Mouse (Mus musculus): ENCODE data around the gene Ak2. TPM values are rescaled to one million over a fixed set of nuclear protein-coding genes. Genes with fewer than 3 reads are reported as not detected.

Gene Ak2
- polyA plus RNA-seq, 2 experiments: 127 to 165 TPM

DNA sequence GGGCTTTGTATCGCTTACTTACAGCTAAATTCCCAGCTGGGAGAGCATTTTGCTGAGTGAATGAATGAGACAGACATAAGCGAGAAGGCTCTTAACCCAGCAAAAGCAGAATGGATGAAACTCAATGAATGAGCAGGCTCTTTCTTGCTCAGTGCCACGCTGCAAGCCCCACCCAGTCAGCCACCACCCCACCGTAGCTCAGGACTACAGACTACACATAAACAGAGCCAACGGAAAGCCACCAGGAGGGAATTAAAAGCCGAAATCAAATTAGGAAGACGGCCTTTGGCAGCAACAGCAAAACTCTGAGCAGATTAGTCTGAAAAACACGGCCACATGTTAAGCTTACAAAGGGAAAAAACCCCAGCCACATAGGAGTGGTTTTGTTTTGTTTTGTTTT is 32.9 kb upstream of the Ak2 start:
- peaks cover 32% of the 10 kb centered on the region for H3K4me1 ChIP-seq (ENCODE audit: control insufficient read depth, insufficient read depth, low read length)
- no peak for TF ChIP-seq POLR2A (IDR thresholded peaks at IDR 0.05; ENCODE audit: borderline replicate concordance, extremely low read depth, insufficient read depth, insufficient read length)
- no peaks in the 10 kb centered on the region for H3K9me3 ChIP-seq (ENCODE audit: control insufficient read depth, low read length)
- 50% methylated on average over 8 of the region's 8 CpGs for WGBS
- H3K4me3 ChIP-seq (replicated peaks; ENCODE audit: low read length): no peak overlapping the region
- ATAC-seq (ENCODE audit: low FRiP score, low read depth): no peak
- H3K27ac ChIP-seq (replicated peaks; ENCODE audit: low read depth, low read length): no peak overlapping the region
- H3K36me3 ChIP-seq (ENCODE audit: control insufficient read depth, insufficient read depth, low read length): no peaks in the 10 kb centered on the region
- DNase-seq (ENCODE audit: low spot score): no peak
- no peaks in the 10 kb centered on the region for H3K27me3 ChIP-seq (ENCODE audit: control insufficient read depth, insufficient read depth, low read length)
- no peak overlapping the region for H3K9ac ChIP-seq (ENCODE audit: low read depth, low read length, severe bottlenecking)
- H3K4me2 ChIP-seq (replicated peaks; ENCODE audit: low read depth, low read length, severe bottlenecking): no peak overlapping the region

DNA sequence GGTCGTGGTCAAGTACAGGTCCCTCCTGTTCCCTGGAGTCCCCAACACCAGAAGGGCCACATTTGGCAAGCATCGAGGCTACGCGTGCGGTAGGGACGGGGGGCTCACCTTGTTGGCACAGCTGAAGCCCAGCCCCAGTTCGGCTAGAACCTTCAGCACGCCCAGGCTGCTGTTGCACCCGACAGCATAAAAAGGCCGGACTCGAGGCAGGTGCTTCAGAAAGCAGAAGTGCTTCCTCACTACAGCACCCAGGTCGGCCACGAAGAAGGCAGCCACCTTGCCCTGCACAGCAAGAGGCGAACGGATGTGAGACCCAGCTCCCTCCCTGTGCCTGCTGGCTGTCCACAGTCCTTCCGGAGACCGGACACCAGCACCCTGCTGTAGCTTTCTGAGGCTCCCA is 32.1 kb upstream of the Ak2 start:
- Histone ChIP-seq H3K9me3 (ENCODE audit: control insufficient read depth, low read length) (no peaks in the 10 kb centered on the region), H3K36me3 (ENCODE audit: control insufficient read depth, insufficient read depth, low read length) (no peaks in the 10 kb centered on the region), H3K4me2 (replicated peaks; ENCODE audit: low read depth, low read length, severe bottlenecking) (no peak overlapping the region), H3K27me3 (ENCODE audit: control insufficient read depth, insufficient read depth, low read length) (no peaks in the 10 kb centered on the region), H3K9ac (ENCODE audit: low read depth, low read length, severe bottlenecking) (no peak overlapping the region), H3K27ac (replicated peaks; ENCODE audit: low read depth, low read length) (no peak overlapping the region), H3K4me1 (ENCODE audit: control insufficient read depth, insufficient read depth, low read length) (peaks cover 32% of the 10 kb centered on the region), H3K4me3 (replicated peaks; ENCODE audit: low read length) (no peak overlapping the region)
- no peak for TF ChIP-seq POLR2A (IDR thresholded peaks at IDR 0.05; ENCODE audit: borderline replicate concordance, extremely low read depth, insufficient read depth, insufficient read length)
- WGBS: 87% methylated on average over 17 of the region's 17 CpGs
- no peak for ATAC-seq (ENCODE audit: low FRiP score, low read depth)
- no peak for DNase-seq (ENCODE audit: low spot score)

DNA sequence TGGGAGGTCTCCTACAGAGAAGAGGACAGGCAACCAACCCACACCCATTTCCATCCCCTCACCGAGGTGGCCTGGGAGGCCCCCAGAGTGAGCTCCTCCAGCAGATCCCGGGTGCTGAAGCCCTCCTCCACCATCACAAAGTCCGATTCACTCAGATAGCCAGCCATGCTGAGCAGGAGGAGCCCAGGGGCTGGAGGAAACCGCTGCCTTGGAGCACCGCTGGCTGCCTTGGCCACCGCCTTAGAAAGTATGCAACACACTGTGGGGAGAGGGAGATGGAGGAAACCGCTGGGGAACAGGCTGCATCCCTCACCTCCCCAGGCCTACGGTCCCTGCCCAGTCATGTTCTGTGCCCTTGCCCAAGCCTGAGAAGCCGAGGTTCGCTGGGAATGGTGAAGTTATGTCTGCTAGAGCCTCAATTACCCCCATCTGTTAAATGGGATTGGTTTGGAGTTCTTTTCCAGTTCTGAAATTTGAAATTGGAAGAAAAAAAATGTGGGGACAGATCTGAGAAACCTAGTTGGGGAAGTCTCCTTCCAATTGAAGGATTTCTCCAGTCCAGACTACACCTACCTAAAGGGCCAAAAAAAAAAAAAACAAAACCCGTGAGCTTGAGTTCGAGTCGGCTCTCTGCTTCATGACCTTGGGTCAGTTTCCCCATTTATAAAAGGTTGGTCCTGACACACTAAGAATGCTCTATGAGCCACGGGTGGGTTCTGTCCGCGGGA is 30.3 kb upstream of the Ak2 start:
- no peaks in the 10 kb centered on the region for H3K27me3 ChIP-seq (ENCODE audit: control insufficient read depth, insufficient read depth, low read length)
- WGBS: 3% methylated on average over 16 of the region's 16 CpGs
- H3K4me1 ChIP-seq (ENCODE audit: control insufficient read depth, insufficient read depth, low read length): peaks cover 32% of the 10 kb centered on the region
- H3K4me2 ChIP-seq (replicated peaks; ENCODE audit: low read depth, low read length, severe bottlenecking): peak overlapping the region; percentile 78
- peak overlapping the region; percentile 71 for H3K4me3 ChIP-seq (replicated peaks; ENCODE audit: low read length)
- H3K36me3 ChIP-seq (ENCODE audit: control insufficient read depth, insufficient read depth, low read length): no peaks in the 10 kb centered on the region
- TF ChIP-seq POLR2A (IDR thresholded peaks at IDR 0.05; ENCODE audit: borderline replicate concordance, extremely low read depth, insufficient read depth, insufficient read length): no peak
- ATAC-seq (ENCODE audit: low FRiP score, low read depth) (no peak), DNase-seq (ENCODE audit: low spot score) (no peak)
- no peaks in the 10 kb centered on the region for H3K9me3 ChIP-seq (ENCODE audit: control insufficient read depth, low read length)
- H3K27ac ChIP-seq (replicated peaks; ENCODE audit: low read depth, low read length): no peak overlapping the region; the same call in 1 of the 2 replicates
- peak overlapping the region; percentile 80 for H3K9ac ChIP-seq (ENCODE audit: low read depth, low read length, severe bottlenecking)

DNA sequence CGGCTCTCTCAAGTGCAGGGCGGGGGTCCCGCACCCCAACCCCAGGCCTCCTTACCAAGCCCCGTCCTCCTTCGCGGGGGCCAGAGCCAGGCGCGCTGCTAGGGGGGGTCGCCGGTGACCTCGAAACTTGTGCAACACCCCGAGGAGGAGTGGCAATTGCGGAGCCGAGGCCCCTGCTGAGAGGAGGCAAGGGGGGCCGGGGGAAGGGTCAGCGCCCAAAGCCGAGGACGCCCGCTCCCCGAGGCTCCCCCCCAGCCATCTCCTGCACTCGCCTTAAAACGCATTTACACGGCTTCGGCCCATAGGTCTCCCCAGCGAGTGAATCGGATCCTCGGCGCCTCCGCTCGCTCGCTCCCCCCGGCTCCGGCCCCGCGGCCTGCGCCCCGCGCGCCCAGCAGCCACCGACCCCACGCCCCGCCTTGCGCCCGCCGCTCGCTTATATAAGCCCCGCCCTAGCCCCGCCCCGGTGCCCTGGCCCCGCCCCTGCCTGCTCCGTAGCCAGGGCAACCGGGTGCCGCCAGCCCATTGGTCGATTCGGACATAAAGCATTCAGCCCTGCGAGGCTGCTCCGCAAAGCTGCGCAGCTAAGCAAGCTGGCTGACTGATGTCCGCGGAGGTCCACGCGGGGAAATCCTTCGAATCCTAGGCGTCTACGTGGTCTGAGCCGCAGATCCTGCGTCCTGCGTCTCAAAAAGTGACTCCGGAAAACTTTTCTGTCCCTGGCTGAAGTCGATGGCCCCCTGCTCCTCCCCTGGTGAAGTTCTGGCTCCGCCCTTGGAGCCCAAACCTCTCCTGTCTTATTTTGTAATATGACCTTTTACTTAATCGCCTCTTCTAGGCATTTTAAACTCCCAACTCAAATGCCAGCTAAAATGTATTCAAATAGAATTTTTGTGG is 29.5 kb upstream of the Ak2 start, which contains the start of gene Azin2:
Azin2 (minus strand) TSS at position 414 of the 897 bp plus-strand sequence.
- ATAC-seq (ENCODE audit: low FRiP score, low read depth) (peak; percentile 96), DNase-seq (ENCODE audit: low spot score) (peak; percentile 92)
- Histone ChIP-seq H3K4me1 (ENCODE audit: control insufficient read depth, insufficient read depth, low read length) (peaks cover 34% of the 10 kb centered on the region), H3K36me3 (ENCODE audit: control insufficient read depth, insufficient read depth, low read length) (no peaks in the 10 kb centered on the region), H3K4me3 (replicated peaks; ENCODE audit: low read length) (peak within 1 kb of the TSS; percentile 71), H3K27ac (replicated peaks; ENCODE audit: low read depth, low read length) (peak within 1 kb of the TSS; percentile 64), H3K9ac (ENCODE audit: low read depth, low read length, severe bottlenecking) (peak within 1 kb of the TSS; percentile 80), H3K4me2 (replicated peaks; ENCODE audit: low read depth, low read length, severe bottlenecking) (peak within 1 kb of the TSS; percentile 78), H3K9me3 (ENCODE audit: control insufficient read depth, low read length) (no peaks in the 10 kb centered on the region), H3K27me3 (ENCODE audit: control insufficient read depth, insufficient read depth, low read length) (no peaks in the 10 kb centered on the region)
- 1% methylated on average over 64 of the region's 72 CpGs for WGBS
- TF ChIP-seq POLR2A (IDR thresholded peaks at IDR 0.05; ENCODE audit: borderline replicate concordance, extremely low read depth, insufficient read depth, insufficient read length): no peak; the same call in 1 of the 2 replicates

DNA sequence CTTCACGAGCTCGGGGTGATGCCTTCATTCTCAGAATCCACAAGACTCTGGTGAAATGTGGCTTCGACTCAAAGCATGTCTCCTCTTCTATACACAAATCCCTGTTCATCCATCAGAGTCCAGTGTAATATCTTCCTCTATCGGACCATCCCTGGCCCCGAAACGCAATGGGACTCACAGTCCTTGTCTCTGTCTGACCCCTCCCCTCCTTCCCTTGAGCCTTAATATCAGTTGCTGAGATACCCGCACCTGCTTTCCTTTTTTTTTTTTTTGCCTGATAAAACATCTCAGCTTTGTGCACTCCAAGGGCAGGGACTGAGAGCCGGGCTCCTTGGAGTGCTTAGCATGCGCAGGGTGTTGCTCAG is 28.9 kb upstream of the Ak2 start:
- no peak for DNase-seq (ENCODE audit: low spot score)
- no peaks in the 10 kb centered on the region for H3K9me3 ChIP-seq (ENCODE audit: control insufficient read depth, low read length)
- H3K36me3 ChIP-seq (ENCODE audit: control insufficient read depth, insufficient read depth, low read length): no peaks in the 10 kb centered on the region
- TF ChIP-seq POLR2A (IDR thresholded peaks at IDR 0.05; ENCODE audit: borderline replicate concordance, extremely low read depth, insufficient read depth, insufficient read length): no peak
- no peaks in the 10 kb centered on the region for H3K27me3 ChIP-seq (ENCODE audit: control insufficient read depth, insufficient read depth, low read length)
- WGBS: 4% methylated on average over 9 of the region's 9 CpGs
- peak overlapping the region; percentile 64; the same call in 1 of the 2 replicates for H3K27ac ChIP-seq (replicated peaks; ENCODE audit: low read depth, low read length)
- ATAC-seq (ENCODE audit: low FRiP score, low read depth): peak; percentile 3; the same call in 1 of the 2 replicates
- peaks cover 30% of the 10 kb centered on the region for H3K4me1 ChIP-seq (ENCODE audit: control insufficient read depth, insufficient read depth, low read length)
- peak overlapping the region; percentile 71 for H3K4me3 ChIP-seq (replicated peaks; ENCODE audit: low read length)
- H3K9ac ChIP-seq (ENCODE audit: low read depth, low read length, severe bottlenecking): no peak overlapping the region
- peak overlapping the region; percentile 78 for H3K4me2 ChIP-seq (replicated peaks; ENCODE audit: low read depth, low read length, severe bottlenecking)
